16 mouse cellular contexts compared by ENCODE assay signal in the genomic region with DNA sequence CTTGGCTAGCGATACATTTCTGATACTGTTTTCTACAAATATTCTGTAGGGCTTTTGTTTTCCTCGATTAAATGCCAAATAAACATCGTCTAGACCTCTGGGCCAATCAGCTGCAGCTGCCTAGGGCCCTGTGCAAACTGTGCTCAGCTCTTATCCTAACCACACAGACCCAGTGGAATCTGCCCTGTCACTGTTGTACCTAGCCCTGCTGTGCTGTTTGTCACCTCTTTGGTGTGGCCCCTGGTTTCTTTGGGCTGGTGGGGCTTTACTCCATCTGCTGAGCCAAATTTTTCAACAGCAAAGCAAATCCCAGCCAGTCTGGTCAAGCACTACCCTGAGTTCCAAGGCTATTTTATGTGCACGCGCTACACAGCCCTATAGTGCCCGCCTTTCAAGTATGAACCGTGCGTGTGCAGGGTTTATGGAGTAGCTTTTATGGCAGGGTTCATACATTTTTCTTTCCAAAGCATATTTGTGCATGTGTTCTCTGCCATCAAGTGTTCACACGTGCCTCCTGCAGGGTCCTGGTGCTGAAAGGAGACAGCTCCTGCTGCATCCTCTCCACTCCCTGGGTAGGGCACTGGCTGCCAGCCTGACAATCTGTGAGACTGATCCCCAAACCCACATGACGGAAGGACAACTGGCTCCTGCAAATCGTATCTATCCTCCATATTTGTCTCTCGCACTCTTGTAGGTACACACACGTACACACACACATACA. TPM values are rescaled to one million over a fixed set of nuclear protein-coding genes. Genes with fewer than 3 reads are reported as not detected.
A peak's percentile ranks its signal among the peaks of the same experiment; 100 is the strongest.
DNase-seq lines count a peak whose midpoint lies in the region; ATAC-seq and TF ChIP-seq lines count a peak whose summit lies in the region.
"Had no signal": no experiment of that assay in that cellular context is flagged by ENCODE, and none has a peak within 500 bp of the region (broad histone marks: within the 10 kb centered on the region; RNA-seq: fewer than 3 reads in every experiment).

No protein-coding gene starts in this region.

- H3K27me3 ChIP-seq in forebrain, postnatal 0 days (ENCODE audit: insufficient read depth, low read length): no peaks in the 10 kb centered on the region
- H3K27me3 ChIP-seq in forebrain, embryonic 15.5 days: peaks cover 12% of the 10 kb centered on the region; the same call in 1 of the 2 replicates
- H3K27me3 ChIP-seq in neural tube, embryonic 12.5 days (replicated peaks): peaks cover 14% of the 10 kb centered on the region
- H3K27me3 ChIP-seq in neural tube, embryonic 15.5 days (replicated peaks): peaks cover 26% of the 10 kb centered on the region
- H3K27me3 ChIP-seq in liver, embryonic 15.5 days: peaks cover 11% of the 10 kb centered on the region; the same call in 1 of the 2 replicates

- H3K27ac ChIP-seq in forebrain, postnatal 0 days (ENCODE audit: low read depth, low read length): no peak overlapping the region
- no peak overlapping the region for H3K27ac ChIP-seq in forebrain, embryonic 15.5 days (replicated peaks)
- H3K27ac ChIP-seq in neural tube, embryonic 12.5 days: no peak overlapping the region
- no peak overlapping the region for H3K27ac ChIP-seq in neural tube, embryonic 15.5 days (replicated peaks)
- H3K27ac ChIP-seq in liver, embryonic 15.5 days (replicated peaks): peak overlapping the region; percentile 99
- H3K27ac ChIP-seq: hindbrain, embryonic 12.5 days had no signal

- intact Hi-C loops in left cerebral cortex, postnatal 14 days (cut with DNase I): no loop called here

- ATAC-seq in forebrain, postnatal 0 days: peak; percentile 29; the same call in 1 of the 2 replicates
- ATAC-seq in forebrain, embryonic 15.5 days (replicated peaks): no peak
- no peak for ATAC-seq in neural tube, embryonic 12.5 days (ENCODE audit: low FRiP score, low read depth)
- ATAC-seq in neural tube, embryonic 15.5 days (ENCODE audit: low FRiP score): no peak
- ATAC-seq in liver, embryonic 15.5 days (ENCODE audit: insufficient read depth): peak; percentile 98

- no peak overlapping the region for H3K4me2 ChIP-seq in forebrain, postnatal 0 days (ENCODE audit: low read depth)
- no peak overlapping the region for H3K4me2 ChIP-seq in forebrain, embryonic 15.5 days (replicated peaks)
- H3K4me2 ChIP-seq in neural tube, embryonic 12.5 days (replicated peaks): no peak overlapping the region
- H3K4me2 ChIP-seq in neural tube, embryonic 15.5 days: no peak overlapping the region
- H3K4me2 ChIP-seq in liver, embryonic 15.5 days: peak overlapping the region; percentile 79

- no peaks in the 10 kb centered on the region for H3K36me3 ChIP-seq in forebrain, postnatal 0 days (ENCODE audit: insufficient read depth)
- H3K36me3 ChIP-seq in forebrain, embryonic 15.5 days: no peaks in the 10 kb centered on the region
- no peaks in the 10 kb centered on the region for H3K36me3 ChIP-seq in neural tube, embryonic 12.5 days
- H3K36me3 ChIP-seq in neural tube, embryonic 15.5 days: no peaks in the 10 kb centered on the region
- H3K36me3 ChIP-seq in liver, embryonic 15.5 days (replicated peaks): peaks cover 39% of the 10 kb centered on the region
- H3K36me3 ChIP-seq: hindbrain, embryonic 12.5 days had no signal

- H3K4me1 ChIP-seq in forebrain, postnatal 0 days (ENCODE audit: insufficient read depth): 0 out of 2 replicates have a peak, but pooled peaks cover 6% of the 10 kb centered on the region
- H3K4me1 ChIP-seq in forebrain, embryonic 15.5 days: peaks cover 10% of the 10 kb centered on the region
- H3K4me1 ChIP-seq in neural tube, embryonic 12.5 days: peaks cover 9% of the 10 kb centered on the region
- H3K4me1 ChIP-seq in neural tube, embryonic 15.5 days: peaks cover 12% of the 10 kb centered on the region
- H3K4me1 ChIP-seq in liver, embryonic 15.5 days (replicated peaks): peaks cover 50% of the 10 kb centered on the region

- H3K9ac ChIP-seq in forebrain, postnatal 0 days: no peak overlapping the region
- H3K9ac ChIP-seq in forebrain, embryonic 15.5 days (replicated peaks): no peak overlapping the region
- H3K9ac ChIP-seq in neural tube, embryonic 12.5 days: peak overlapping the region; percentile 21; the same call in 1 of the 2 replicates
- H3K9ac ChIP-seq in neural tube, embryonic 15.5 days (replicated peaks): no peak overlapping the region
- H3K9ac ChIP-seq in liver, embryonic 15.5 days: peak overlapping the region; percentile 94

- 75% methylated on average over 13 of the region's 13 CpGs for WGBS in forebrain, postnatal 0 days
- 74% methylated on average over 13 of the region's 13 CpGs for whole genome bisulfite sequencing in forebrain, embryonic 15.5 days
- WGBS in neural tube, embryonic 12.5 days: 89% methylated on average over 13 of the region's 13 CpGs
- WGBS in neural tube, embryonic 15.5 days: 85% methylated on average over 13 of the region's 13 CpGs
- WGBS in liver, embryonic 15.5 days (ENCODE audit: insufficient replicate concordance): 29% methylated on average over 13 of the region's 13 CpGs

- DNase-seq in forebrain, postnatal 0 days: no peak
- DNase-seq in yolk sac, embryonic 10.5 days (ENCODE audit: low spot score): peak; percentile 13
- DNase-seq in adrenal gland, adult 18-20 months (ENCODE audit: low spot score in 2 of 2): no peak
- DNase-seq in left cerebral cortex, postnatal 14 days (ENCODE audit: low spot score in 2 of 2): no peak
- DNase-seq: adrenal gland, postnatal 10 days; B cell, adult 2 months; cerebellum, adult 9-11 months; gastrocnemius, postnatal 10 days; thymus, postnatal 36 days had no signal

- H3K4me3 ChIP-seq in forebrain, postnatal 0 days (ENCODE audit: low read depth, low read length): no peak overlapping the region
- no peak overlapping the region for H3K4me3 ChIP-seq in forebrain, embryonic 15.5 days
- no peak overlapping the region for H3K4me3 ChIP-seq in neural tube, embryonic 12.5 days
- H3K4me3 ChIP-seq in neural tube, embryonic 15.5 days (replicated peaks): no peak overlapping the region
- H3K4me3 ChIP-seq in liver, embryonic 15.5 days (replicated peaks): peak overlapping the region; percentile 75

- H3K9me3 ChIP-seq in forebrain, postnatal 0 days (ENCODE audit: low read length): no peaks in the 10 kb centered on the region
- H3K9me3 ChIP-seq in forebrain, embryonic 15.5 days: no peaks in the 10 kb centered on the region
- no peaks in the 10 kb centered on the region for H3K9me3 ChIP-seq in neural tube, embryonic 12.5 days
- H3K9me3 ChIP-seq in neural tube, embryonic 15.5 days (replicated peaks): no peaks in the 10 kb centered on the region
- no peaks in the 10 kb centered on the region for H3K9me3 ChIP-seq in liver, embryonic 15.5 days (replicated peaks)
- H3K9me3 ChIP-seq: hindbrain, embryonic 12.5 days had no signal

- no peak for TF ChIP-seq CTCF in forebrain, postnatal 0 days (IDR thresholded peaks at IDR 0.05; ENCODE audit: low read depth)

RNA-seq across cellular contexts. Expression of gene Trim58, which starts 1.5 kb away (rescaled TPM):
- total RNA-seq in forebrain, postnatal 0 days (2014; rRNA removed): 0.15 TPM in 1 of 2 replicates, not detected in the other
- 0.06 and 0.19 TPM in 2 replicates for polyA plus RNA-seq in forebrain, postnatal 0 days (2015; fragmentation: Nextera tagmentation; extraction: Ambion mirVana)
- polyA plus RNA-seq in forebrain, embryonic 15.5 days (2015; fragmentation: Nextera tagmentation; extraction: Ambion mirVana): not detected in 2 replicates
- 0.41 and 0.44 TPM in 2 replicates for polyA plus RNA-seq in neural tube, embryonic 12.5 days (2016; fragmentation: Nextera tagmentation; extraction: Ambion mirVana)
- 0.19 and 0.29 TPM in 2 replicates for polyA plus RNA-seq in neural tube, embryonic 15.5 days (2015; fragmentation: Nextera tagmentation; extraction: Ambion mirVana)
- 13.7 and 14.0 TPM in 2 replicates for polyA plus RNA-seq in liver, embryonic 15.5 days (2015; fragmentation: Nextera tagmentation; extraction: Ambion mirVana)
- total RNA-seq in adrenal gland, adult 18-20 months (2021): not detected
- total RNA-seq in left cerebral cortex, postnatal 14 days (2021): under 1 TPM in 1 of 2 experiments, not detected in 1; 0.15 TPM
- total RNA-seq: left cerebral cortex, postnatal 25 days had no signal
- polyA plus RNA-seq: kidney, embryonic 16.5 days had no signal

RNA-seq across cellular contexts. Expression of gene Olfr323, which starts 11.5 kb away (rescaled TPM):
- not detected in 2 replicates for total RNA-seq in forebrain, postnatal 0 days (2014; rRNA removed)
- not detected in 2 replicates for polyA plus RNA-seq in forebrain, postnatal 0 days (2015; fragmentation: Nextera tagmentation; extraction: Ambion mirVana)
- polyA plus RNA-seq in forebrain, embryonic 15.5 days (2015; fragmentation: Nextera tagmentation; extraction: Ambion mirVana): not detected in 2 replicates
- not detected in 2 replicates for polyA plus RNA-seq in neural tube, embryonic 12.5 days (2016; fragmentation: Nextera tagmentation; extraction: Ambion mirVana)
- polyA plus RNA-seq in neural tube, embryonic 15.5 days (2015; fragmentation: Nextera tagmentation; extraction: Ambion mirVana): not detected in 2 replicates
- not detected in 2 replicates for polyA plus RNA-seq in liver, embryonic 15.5 days (2015; fragmentation: Nextera tagmentation; extraction: Ambion mirVana)
- total RNA-seq in adrenal gland, adult 18-20 months (2021): not detected
- not detected for total RNA-seq in left cerebral cortex, postnatal 14 days (2021)
- total RNA-seq: adrenal gland, postnatal 10 days; gastrocnemius, postnatal 10 days; left cerebral cortex, postnatal 25 days had no signal
- polyA plus RNA-seq: hindbrain, embryonic 12.5 days; kidney, embryonic 16.5 days had no signal

RNA-seq across cellular contexts. Expression of gene Olfr322, which starts 16.8 kb away (rescaled TPM):
- not detected in 2 replicates for total RNA-seq in forebrain, postnatal 0 days (2014; rRNA removed)
- not detected in 2 replicates for polyA plus RNA-seq in forebrain, postnatal 0 days (2015; fragmentation: Nextera tagmentation; extraction: Ambion mirVana)
- not detected in 2 replicates for polyA plus RNA-seq in forebrain, embryonic 15.5 days (2015; fragmentation: Nextera tagmentation; extraction: Ambion mirVana)
- not detected in 2 replicates for polyA plus RNA-seq in neural tube, embryonic 12.5 days (2016; fragmentation: Nextera tagmentation; extraction: Ambion mirVana)
- not detected in 2 replicates for polyA plus RNA-seq in neural tube, embryonic 15.5 days (2015; fragmentation: Nextera tagmentation; extraction: Ambion mirVana)
- polyA plus RNA-seq in liver, embryonic 15.5 days (2015; fragmentation: Nextera tagmentation; extraction: Ambion mirVana): not detected in 2 replicates
- total RNA-seq in adrenal gland, adult 18-20 months (2021): not detected
- total RNA-seq in left cerebral cortex, postnatal 14 days (2021): not detected
- total RNA-seq: adrenal gland, postnatal 10 days; gastrocnemius, postnatal 10 days; left cerebral cortex, postnatal 25 days had no signal
- polyA plus RNA-seq: hindbrain, embryonic 12.5 days had no signal

RNA-seq across cellular contexts. Expression of gene 2210407C18Rik, which starts 25.9 kb away (rescaled TPM):
- not detected in 2 replicates for total RNA-seq in forebrain, postnatal 0 days (2014; rRNA removed)
- not detected in 2 replicates for polyA plus RNA-seq in forebrain, postnatal 0 days (2015; fragmentation: Nextera tagmentation; extraction: Ambion mirVana)
- polyA plus RNA-seq in forebrain, embryonic 15.5 days (2015; fragmentation: Nextera tagmentation; extraction: Ambion mirVana): not detected in 2 replicates
- polyA plus RNA-seq in neural tube, embryonic 12.5 days (2016; fragmentation: Nextera tagmentation; extraction: Ambion mirVana): not detected in 2 replicates
- polyA plus RNA-seq in neural tube, embryonic 15.5 days (2015; fragmentation: Nextera tagmentation; extraction: Ambion mirVana): not detected in 2 replicates
- not detected in 2 replicates for polyA plus RNA-seq in liver, embryonic 15.5 days (2015; fragmentation: Nextera tagmentation; extraction: Ambion mirVana)
- total RNA-seq in adrenal gland, adult 18-20 months (2021): not detected
- total RNA-seq in left cerebral cortex, postnatal 14 days (2021): under 1 TPM in 1 of 2 experiments, not detected in 1; 0.42 TPM
- total RNA-seq: adrenal gland, postnatal 10 days; gastrocnemius, postnatal 10 days; left cerebral cortex, postnatal 25 days had no signal
- polyA plus RNA-seq: hindbrain, embryonic 12.5 days; kidney, embryonic 16.5 days had no signal

RNA-seq across cellular contexts. Expression of gene Olfr320, which starts 39.1 kb away (rescaled TPM):
- not detected in 2 replicates for total RNA-seq in forebrain, postnatal 0 days (2014; rRNA removed)
- polyA plus RNA-seq in forebrain, postnatal 0 days (2015; fragmentation: Nextera tagmentation; extraction: Ambion mirVana): not detected in 2 replicates
- not detected in 2 replicates for polyA plus RNA-seq in forebrain, embryonic 15.5 days (2015; fragmentation: Nextera tagmentation; extraction: Ambion mirVana)
- not detected in 2 replicates for polyA plus RNA-seq in neural tube, embryonic 12.5 days (2016; fragmentation: Nextera tagmentation; extraction: Ambion mirVana)
- polyA plus RNA-seq in neural tube, embryonic 15.5 days (2015; fragmentation: Nextera tagmentation; extraction: Ambion mirVana): not detected in 2 replicates
- polyA plus RNA-seq in liver, embryonic 15.5 days (2015; fragmentation: Nextera tagmentation; extraction: Ambion mirVana): not detected in 2 replicates
- total RNA-seq in adrenal gland, adult 18-20 months (2021): not detected
- total RNA-seq in left cerebral cortex, postnatal 14 days (2021): not detected
- total RNA-seq: adrenal gland, postnatal 10 days; gastrocnemius, postnatal 10 days; left cerebral cortex, postnatal 25 days had no signal
- polyA plus RNA-seq: hindbrain, embryonic 12.5 days had no signal

Comparison
In these comparisons a context has a peak if more than half of its experiments do, and no peak if none do; other contexts are left out.
1. ATAC-seq: peak in forebrain, postnatal 0 days (single experiment) and liver, embryonic 15.5 days (single experiment); none in forebrain, embryonic 15.5 days (single experiment), neural tube, embryonic 12.5 days (single experiment) and neural tube, embryonic 15.5 days (single experiment).
2. H3K9ac ChIP-seq: peak in neural tube, embryonic 12.5 days (single experiment) and liver, embryonic 15.5 days (single experiment); none in forebrain, postnatal 0 days (single experiment), forebrain, embryonic 15.5 days (single experiment) and neural tube, embryonic 15.5 days (single experiment).
3. RNA of gene Trim58, which starts 1.5 kb away (polyA plus RNA-seq): 13.7 to 14.0 TPM in liver, embryonic 15.5 days; 0.41 to 0.44 TPM in neural tube, embryonic 12.5 days, 0.06 to 0.19 TPM in forebrain, postnatal 0 days, 0.19 to 0.29 TPM in neural tube, embryonic 15.5 days and not detected in forebrain, embryonic 15.5 days; every median in the first group is over 10 times any median in the second.